Mouse (Mus musculus) right cerebral cortex, adult 18-20 months (tissue): ENCODE data around the gene Supt6.
A peak's percentile ranks its signal among the peaks of the same experiment; 100 is the strongest.

ENCODE experiments used
- DNase-seq: peaks from one replicate; pipeline ENCODE4 v3.0.0; 2022; ENCODE audit warnings: mixed read lengths

The Supt6 gene

DNA sequence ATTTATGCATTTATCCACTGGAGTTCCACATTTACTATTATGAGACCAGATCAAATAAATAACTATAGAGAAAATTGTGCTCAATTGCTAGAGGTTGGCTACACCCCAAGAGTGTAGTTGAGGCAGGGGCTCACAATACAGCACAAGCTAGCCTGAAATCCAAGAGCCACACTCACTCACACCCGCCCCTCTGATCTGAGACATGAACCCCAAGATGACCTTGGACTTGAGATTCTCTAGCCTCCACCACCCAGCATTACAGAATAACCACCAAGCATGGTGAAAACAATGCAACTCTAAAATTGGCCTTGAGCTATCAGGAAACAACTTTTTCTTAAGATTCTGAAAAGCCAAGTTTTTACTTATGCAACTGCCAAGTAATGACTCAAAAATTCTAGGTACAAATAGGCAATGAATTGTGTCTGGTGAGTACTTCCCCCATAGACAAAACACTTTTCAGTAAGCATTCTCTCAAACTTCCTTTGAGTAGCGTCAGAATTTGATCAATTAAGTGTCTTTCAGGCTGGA, 63.9 kb downstream of the Supt6 start:
- DNase-seq = no peak

DNA sequence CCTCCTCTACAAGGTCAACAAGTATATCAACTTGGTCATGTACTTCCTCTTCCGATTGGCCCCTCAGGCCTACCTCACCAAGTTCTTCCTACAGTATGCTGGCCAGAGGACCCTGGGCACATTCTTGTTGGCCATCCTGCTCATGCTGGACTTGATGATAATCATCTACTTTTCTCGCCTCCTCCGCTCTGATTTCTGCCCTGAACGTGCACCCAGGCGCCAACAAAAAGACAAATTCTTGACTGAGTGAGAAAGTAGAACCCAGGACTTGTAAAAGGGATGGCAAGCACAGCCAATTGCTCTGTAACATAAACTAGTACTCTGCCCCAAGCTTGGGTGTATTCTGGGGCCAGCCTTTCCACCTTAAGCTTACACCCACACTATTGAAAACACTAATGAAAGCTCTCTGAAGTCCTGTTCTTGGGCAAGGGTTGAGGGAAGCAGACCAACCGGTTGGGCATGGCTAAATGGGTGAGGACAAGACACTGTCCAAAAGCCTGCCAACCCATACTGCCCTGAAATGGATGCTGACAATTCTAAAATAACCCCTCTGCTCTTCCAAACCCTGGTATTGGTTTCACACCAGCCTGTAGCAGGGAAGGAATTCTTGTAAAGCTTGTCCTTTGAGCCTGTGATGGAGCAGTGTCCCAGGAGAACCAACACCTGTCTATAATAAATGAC, 65.6 kb downstream of the Supt6 start:
- DNase-seq = no peak

DNA sequence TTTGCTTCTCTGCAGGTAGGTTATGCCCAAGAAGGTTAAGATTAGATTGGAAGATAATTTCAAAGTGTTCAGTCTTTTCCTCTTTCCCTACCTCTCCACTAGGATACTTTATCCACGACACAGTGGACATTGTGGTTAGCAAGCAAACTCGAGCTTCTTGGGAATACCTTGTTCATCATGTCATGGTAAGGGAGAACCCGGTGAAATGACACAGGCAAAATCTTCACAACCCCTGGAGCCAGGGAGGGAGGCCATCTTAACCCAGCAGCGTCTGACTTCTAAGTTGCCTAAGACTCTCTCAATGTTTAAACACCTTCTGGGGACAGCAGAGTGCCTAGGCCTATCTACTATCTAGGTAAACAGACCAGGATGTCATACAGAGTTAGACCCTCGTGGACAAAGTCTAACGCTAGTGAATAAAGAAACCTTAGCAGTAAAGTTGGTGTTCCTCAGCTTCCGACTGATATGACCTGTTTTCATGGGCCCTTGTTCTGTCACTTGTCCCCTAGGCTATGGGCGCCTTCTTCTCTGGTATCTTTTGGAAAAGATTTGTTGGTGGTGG, 66.3 kb downstream of the Supt6 start:
- DNase-seq = no peak

DNA sequence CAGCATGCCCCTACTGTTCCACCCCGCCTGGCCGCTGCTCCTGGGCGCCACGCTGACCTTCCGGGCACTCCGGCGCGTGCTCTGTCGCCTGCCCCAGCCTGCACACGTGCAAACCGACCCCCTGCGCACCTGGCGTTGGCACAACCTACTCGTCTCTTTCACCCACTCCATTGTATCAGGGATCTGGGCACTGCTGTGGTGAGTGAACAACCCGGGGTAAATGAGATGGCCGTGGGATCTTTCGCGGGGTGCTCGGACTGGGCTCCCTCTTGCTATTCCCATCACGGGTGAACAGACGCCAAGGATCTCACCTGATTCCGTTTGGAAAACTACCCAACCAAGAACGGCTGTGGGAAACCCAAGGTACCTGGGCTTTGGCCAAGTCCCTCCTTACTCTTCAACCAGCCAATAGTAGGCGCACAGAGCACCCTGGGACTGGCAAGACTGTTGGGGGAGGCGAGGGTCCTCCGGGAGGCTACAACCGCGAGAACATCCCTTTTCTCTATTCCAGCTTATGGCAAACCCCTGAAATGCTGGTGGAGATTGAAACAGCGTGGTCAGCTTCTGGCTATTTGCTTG, 66.8 kb downstream of the Supt6 start:
- DNase-seq = peak; percentile 56

DNA sequence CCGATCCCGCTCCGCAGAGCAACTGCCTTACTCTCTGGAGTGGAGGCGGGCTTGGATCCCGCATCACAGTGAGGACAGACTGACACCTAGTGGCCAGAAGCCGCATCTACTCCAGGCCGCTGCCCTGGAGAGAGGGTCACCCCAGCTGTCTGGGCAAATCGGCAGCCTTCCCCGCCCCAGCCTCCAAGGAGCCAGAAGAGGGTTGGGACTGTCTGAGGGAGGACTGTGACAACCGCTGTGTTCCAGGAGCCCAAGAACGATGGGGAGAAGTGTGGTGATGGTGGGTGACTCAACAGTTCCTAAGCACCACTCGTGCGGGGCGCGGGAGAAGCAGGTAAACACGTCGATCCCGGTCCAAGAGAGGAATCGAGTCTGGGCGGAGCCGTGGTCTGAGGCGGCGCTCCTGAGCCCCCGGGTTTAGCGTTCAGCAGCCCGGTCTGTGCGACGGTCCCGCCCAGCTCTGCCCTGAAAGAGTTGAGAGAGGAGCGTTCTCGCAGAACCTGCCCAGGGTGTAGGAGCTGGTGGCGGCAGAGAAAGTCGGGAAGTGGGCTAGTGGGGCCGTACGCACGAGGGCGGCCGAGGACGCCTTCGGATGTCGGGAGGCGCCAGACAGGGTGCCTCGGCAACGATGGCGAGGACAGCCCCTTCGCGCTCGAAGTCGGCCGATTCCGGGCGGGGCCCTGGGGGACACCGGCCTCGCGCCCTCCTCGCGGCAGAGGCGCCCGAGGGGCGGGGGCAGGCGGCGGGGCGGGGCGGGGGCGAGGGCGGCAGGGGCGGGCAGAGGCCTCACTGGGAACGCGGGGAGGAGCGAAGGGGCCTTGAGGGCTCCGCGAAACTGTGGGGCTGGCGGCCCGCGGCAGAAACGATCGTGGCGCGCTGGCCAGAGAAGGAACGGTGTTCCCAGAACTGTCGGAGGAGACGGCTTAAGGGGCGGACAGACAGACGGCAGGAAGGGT, 67.6 kb downstream of the Supt6 start:
- peak; percentile 93 for DNase-seq

DNA sequence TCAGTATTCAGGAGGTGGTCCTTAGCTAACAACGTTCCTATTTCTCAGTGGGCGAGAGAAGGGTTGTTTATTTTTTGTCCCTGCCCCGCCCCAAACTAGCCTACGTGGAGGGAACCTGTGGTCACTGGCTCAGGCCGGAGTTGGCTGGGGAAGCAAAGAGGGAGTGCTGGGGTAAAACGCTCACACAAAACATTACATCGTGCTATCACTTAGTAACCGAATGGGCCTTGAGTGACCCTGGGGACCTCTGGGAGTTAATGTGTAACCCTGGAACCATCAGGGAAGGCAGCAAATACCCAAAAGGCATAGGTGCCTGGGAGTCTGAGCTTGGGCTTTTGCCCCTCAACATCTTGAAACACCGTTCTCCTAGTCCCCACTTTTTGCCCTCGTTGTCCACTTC, 68.3 kb downstream of the Supt6 start:
- no peak for DNase-seq

DNA sequence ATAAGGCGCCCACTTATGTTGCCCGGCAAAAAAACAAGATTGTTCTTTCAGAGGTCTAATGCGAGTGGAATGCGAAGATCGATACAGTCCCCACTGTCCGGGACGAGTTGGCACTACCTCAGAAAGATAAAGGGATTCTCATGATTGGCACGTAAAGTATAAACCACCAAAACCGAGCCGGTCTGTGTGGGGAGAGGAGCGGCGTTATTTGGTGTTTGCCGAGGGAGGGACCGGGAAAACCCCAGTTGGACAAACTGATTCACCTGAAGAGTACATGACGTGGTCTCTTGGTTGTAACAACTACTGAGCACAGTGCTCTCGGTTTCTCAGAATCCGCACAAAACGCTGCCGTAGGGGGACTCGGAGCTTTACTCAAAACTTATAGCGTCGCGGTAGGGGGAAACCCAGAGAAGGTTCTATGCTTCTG, 68.9 kb downstream of the Supt6 start:
- no peak for DNase-seq

DNA sequence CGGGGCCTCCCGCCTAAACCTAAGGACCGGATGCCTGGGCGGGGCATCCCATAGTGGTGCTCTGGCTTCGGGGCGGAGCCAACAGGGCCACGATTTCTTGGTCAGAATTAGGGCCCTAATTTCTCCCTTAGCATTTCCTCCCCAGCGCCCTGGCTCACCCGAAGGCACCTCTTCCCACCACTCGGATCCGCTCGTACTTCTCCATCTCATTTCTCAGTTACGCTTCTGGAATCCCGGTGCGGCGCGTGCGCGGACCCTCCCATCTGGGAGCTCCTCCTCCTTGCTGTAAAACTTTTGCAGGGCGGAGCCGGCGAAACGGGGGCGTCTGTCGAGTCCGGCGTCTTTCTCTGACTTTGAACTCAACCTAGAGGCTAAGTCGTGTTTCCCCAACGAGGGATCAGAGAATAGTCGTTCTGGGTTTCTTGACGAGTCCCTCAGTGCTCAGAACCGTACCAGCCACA, 69.4 kb downstream of the Supt6 start, which contains the start of the genes Nek8 and Tlcd1:
Nek8 (minus strand) TSS at position 274 of the 461 bp plus-strand sequence.
Tlcd1 (plus strand) TSS at position 310 of the 461 bp plus-strand sequence.
- DNase-seq = peak; percentile 80

DNA sequence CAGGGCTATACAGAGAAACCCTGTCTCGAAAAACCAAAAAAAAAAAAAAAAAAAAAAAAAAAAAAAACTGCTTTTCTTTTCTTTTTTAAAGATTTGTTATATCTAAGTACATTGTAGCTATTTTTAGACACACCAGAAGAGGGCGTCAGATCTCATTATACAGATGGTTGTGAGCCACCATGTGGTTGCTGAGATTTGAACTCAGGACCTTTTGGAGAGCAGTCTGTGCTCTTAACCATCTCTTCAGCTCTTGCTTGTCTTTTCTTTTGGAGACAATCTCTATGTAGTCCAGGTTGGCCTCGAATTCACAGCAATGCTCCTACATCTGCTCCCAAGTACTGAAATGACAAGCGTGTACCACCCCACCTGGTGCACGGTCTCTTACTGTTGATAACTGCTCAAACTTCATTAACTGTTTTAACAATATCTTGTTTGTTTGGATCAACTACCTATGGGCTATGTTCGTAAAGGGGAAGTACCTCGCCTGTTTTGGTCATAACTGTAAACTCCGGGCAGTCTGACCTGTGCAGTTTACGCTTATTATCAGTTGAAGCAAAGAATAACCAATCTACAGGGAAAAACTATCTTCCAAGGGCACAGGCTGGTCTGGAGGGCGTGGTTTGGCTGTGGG, 69.9 kb downstream of the Supt6 start:
- no peak for DNase-seq

DNA sequence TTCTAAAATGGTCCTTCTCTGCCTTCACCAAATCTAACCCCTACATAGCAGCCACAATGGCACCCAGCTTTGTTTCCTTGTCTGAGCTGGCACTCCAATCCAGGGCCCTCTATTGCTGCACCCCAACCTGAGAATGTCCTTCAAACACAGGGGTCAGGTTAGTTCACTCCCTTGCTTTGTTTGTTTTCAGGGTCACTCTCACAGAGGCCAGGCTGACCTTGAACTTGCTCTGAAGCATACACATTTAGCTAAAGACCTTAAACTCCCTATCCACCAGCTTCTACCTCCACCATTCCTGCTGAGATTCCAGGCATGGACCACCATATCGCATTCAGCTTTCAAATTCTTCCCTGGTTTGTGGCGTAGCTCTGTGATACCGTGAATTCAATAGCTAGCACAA, 71.3 kb downstream of the Supt6 start:
- DNase-seq = no peak

DNA sequence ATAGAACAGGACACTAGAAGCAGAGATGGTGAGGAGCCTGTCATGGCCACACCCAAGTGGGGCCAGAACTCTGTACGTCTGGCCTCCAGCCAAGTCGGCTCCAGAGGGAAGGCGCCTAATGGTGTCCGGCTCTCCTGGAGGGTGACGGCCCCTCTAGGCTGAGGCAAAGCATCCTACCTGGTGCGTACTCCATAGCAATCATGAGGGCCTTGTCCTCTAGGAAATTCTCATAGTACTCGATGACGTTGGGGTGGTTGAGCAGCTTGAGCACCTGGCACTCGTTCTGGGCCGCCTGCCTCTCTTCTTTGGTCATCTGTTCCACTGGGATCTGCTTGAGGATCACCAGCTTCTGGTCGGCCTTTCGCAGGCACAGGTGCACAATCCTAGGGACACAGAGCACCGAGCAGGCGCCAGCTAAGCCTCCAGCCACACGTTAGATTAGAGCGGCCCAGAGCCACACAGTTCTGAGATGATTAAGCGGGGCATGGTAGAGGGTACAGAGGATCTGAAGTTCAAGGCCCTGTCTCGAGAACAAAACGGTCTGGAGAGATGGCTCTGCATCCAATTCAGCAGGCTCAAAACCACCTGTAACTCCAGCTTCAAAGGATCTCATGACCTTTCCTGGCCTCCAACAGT, 72.9 kb downstream of the Supt6 start:
- DNase-seq = no peak

DNA sequence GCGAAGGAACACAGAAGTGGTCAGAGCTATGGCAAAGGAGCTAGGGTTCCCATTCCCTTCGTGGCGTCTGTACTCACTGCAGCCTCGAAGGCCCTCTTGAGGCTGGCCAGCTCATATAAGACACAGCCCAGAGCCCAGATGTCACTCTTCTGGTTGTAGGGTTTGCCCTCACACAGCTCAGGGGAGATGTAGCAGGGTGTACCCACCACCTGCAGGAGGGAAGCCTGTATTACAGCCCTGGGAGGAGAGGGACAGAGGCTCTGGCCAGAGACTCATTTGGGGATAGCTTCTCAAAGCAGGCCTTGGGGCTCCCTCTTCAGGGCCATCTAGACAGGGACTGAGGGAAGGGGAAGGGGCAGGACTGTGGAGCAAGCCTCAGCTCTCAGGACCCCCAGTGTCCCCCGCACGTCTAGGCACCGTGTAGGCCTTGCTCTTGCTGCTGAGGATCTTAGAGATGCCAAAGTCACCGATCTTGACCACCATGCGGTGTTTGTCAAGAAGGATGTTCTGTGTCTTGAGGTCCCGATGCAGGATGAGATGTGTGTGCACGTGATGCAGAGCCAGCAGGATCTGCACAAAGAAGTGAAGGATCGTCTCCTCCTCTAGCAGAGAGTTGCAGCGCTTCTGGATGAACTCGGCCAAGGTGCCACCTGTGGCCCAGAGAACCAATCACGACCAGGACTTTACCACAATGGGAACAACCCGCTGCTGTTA, 73.6 kb downstream of the Supt6 start:
- DNase-seq = no peak

DNA sequence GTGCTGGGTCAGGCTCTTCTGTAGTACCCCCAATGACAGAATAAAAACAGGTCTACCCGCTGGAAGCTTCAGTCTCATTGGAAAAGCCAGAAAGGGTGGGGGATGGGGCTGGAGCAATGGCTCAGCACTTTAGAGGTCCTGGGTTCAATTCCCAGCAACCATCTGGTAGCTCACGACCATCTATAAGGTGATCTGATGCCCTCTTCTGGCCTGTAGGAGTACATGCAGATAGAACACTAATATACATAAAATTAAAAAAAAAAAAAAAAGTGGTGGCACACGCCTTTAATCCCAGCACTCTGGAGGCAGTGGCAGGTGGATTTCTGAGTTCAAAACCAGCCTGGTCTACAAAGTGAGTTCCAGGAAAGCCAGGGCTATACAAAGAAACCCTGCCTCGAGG, 74.5 kb downstream of the Supt6 start:
- no peak for DNase-seq

DNA sequence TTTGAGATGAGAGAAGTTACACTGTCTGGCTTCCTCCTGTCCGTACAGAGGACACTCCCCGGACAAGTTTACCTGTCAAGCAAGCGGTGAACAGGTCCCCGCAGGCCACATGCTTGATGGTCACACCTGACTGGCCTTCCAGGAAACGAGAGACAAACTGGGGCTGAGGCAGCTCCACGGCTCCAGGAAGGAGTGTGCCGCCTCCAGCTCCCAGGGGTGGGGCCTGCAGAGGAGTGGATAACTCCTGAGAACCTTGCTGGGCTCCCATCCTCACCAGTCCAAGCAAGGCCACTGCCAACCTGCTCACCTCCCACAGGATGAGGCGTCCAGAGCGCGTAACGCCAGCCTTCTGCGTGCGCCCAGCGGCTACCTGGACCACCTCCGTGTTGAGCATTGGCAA, 75.5 kb downstream of the Supt6 start:
- no peak for DNase-seq

DNA sequence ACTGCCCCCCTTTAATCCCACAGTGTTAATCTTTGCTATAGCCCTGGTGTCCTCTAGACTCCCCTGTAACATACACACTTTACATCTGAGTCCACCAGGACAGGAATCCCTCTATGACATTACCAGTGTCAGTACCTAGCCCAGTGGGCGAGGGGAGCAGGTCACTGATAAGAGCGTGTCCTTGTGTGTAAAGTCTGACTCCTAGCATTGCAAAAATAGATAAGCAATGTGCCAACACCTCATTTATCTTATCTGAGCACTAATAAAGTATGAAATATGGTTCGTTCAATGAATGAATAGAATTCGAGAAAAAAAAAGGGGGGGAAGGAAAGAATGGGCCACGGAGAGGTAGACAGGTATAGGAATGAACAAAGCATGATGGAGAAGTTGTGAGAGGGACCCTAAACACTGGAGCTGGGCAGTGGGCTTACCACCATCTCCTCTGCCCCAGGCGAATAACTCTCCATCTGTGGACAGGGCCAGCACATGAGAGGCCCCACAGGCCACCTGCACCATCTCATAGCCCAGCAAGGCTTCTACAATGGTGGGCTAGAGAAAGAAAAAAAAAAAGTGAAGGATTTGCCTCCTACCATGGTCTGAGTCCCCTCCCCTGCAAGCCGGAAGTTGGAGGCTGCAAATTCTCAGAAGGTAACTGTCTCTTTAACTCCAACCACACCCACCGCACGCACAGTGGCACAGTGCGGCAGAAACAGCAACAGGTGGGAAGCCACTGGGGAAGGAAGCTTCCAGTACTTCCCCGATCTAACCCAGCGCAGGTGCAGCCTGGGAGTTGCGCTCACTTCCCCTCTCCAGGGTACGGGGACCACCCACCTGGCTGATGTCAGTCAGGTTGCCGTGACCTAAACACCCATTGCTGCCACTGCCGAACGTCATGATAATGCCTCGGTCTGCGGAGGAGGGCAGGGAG, 77.0 kb downstream of the Supt6 start:
- no peak for DNase-seq

DNA sequence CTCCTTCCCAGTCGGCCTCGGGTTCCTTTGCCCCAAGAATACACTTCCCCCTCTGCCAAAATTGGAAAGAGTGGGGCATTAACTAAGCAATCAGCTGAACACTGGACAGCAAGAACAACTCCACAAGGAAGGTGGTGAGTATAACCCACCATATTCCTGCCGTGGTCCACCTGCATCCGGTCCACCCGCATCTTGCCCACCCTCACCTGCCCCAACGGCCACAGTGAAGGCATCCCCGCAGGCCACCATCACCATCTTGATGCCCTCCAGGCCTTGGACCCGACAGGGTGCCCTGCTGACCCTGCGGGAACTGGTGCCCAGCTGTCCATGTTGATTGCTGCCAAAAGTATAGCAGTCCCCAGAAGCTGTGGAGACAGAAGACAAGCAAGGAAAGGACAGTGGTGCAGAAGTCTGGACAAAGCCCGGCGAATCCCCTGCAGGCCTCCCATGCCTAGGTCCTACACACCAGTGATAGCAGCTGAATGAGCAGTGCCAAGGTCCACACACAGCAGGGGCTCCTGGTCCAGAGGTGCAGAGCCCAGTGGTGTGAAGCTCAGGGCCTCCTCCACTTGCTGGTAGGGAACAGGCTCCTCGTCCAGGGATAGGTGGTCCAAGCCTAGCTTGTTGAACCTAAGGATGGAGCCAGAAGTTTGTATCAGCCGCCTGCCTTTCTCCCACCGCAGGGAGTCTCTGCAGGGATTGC, 78.4 kb downstream of the Supt6 start:
- DNase-seq = no peak

DNA sequence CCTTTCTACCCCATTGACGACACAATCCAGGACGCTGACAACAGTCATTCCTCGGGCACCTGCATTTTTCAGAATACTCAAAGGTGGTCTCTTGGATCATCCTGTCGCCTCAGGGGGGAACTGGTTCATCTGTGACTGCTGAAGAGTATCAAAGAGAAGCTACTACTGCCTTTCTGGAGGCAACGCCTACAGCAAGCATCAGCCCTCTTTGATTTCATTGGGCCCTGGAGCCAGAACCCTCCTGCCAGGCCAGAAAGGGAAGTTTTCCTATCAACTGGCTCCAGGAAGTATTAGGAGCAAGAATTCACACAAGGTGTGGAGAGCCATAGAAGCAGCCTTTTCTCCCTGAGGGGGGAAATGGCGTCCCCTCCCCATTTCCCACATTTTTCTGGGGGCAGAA, 79.1 kb downstream of the Supt6 start:
- DNase-seq = no peak

DNA sequence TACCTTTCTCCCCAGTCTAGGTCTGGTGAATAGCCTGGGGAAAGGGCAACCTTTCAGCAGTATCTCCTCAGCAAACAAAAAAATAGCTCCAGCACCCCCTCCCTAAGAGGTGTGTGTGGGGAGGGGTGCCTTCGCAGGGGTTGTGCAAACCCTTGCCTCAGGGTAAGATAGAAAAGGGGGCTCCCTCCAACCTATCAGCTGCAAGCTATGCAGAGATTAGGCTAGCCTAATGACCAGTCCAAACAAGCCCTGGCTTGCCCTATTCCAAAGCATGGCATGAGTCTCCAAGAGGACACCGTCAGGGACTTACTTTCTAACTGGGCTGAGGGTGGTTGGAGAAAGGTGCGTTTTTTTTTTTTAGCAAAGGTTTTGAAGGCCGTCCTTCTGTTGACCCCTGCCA, 79.6 kb downstream of the Supt6 start:
- DNase-seq = no peak

DNA sequence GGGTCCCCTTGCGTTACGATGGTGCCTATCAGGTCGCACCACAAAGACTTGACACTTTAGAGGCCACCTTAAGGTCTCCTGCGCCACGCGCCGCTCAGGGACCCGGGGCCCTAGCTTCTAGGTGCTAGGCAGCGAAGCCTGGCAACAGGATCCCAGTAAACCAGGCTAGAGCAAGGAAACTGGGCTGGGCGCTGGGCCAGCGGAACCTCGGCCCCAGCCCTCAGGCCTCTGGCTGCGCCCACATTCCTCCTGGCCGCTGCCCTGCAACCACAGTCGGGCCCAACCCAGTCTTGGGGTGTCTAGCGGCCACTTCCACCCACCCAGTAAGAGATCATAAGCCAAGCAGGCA, 80.1 kb downstream of the Supt6 start:
- no peak for DNase-seq
